Mouse (Mus musculus) limb, embryonic 12.5 days (tissue): ENCODE measurements around the gene Cntnap2. TPM values are rescaled to one million over a fixed set of nuclear protein-coding genes. Genes with fewer than 3 reads are reported as not detected.

Source experiments
- ATAC-seq: fragments of 200-750 bp; cut with Nextera tagmentation; 2 replicates; pipeline ENCODE4 v1.8.0; 2017; ENCODE audit warnings: low read depth, moderate TSS enrichment; ENCODE audit not compliant: insufficient number of reproducible peaks, insufficient read depth, low FRiP score, low TSS enrichment
- H3K27ac ChIP-seq: fragments of 300-500 bp; sonication (generic); 2 replicates; pipeline ENCODE4 v1.5.1; 2016; ENCODE audit warnings: mild to moderate bottlenecking, moderate library complexity
- H3K27me3 ChIP-seq: fragments of 300-500 bp; sonication (generic); 2 replicates; pipeline ENCODE4 v1.6.1; 2016; ENCODE audit warnings: mild to moderate bottlenecking, moderate library complexity
- H3K36me3 ChIP-seq: fragments of 300-500 bp; sonication (generic); 2 replicates; pipeline ENCODE4 v1.6.1; 2016; ENCODE audit warnings: mild to moderate bottlenecking, moderate library complexity
- H3K4me1 ChIP-seq: fragments of 300-500 bp; sonication (generic); replicated peaks from 2 replicates; pipeline ENCODE4 v1.6.1; 2016
- H3K4me2 ChIP-seq: fragments of 300-500 bp; sonication (generic); 2 replicates; pipeline ENCODE4 v1.6.1; 2016; ENCODE audit warnings: mild to moderate bottlenecking, moderate library complexity
- H3K4me3 ChIP-seq: fragments of 300-500 bp; sonication (generic); replicated peaks from 2 replicates; pipeline ENCODE4 v1.5.1; 2016; ENCODE audit warnings: mild to moderate bottlenecking
- H3K9ac ChIP-seq: fragments of 300-500 bp; sonication (generic); replicated peaks from 2 replicates; pipeline ENCODE4 v1.6.1; 2016; ENCODE audit warnings: mild to moderate bottlenecking, moderate library complexity
- H3K9me3 ChIP-seq: fragments of 300-500 bp; sonication (generic); 2 replicates; pipeline ENCODE4 v1.6.1; 2016; ENCODE audit warnings: mild to moderate bottlenecking, moderate library complexity
- WGBS: fragments of 180-500 bp; shearing (Covaris S2); methylation state at CpG from one replicate; pipeline ENCODE4 v1.1.7; 2016; 5-methylcytosine and 5-hydroxymethylcytosine counted together
- polyA plus RNA-seq: library from polyadenylated mRNA; unstranded; fragments of >200 nt; fragmentation: Nextera tagmentation; extraction: Ambion mirVana; gene quantifications from 2 replicates; pipeline ENCODE4 v1.2.1, GENCODE M21; 2016

Cntnap2 gene
- polyA plus RNA-seq, 1 experiment from 2014 or later = 1.6 TPM

DNA sequence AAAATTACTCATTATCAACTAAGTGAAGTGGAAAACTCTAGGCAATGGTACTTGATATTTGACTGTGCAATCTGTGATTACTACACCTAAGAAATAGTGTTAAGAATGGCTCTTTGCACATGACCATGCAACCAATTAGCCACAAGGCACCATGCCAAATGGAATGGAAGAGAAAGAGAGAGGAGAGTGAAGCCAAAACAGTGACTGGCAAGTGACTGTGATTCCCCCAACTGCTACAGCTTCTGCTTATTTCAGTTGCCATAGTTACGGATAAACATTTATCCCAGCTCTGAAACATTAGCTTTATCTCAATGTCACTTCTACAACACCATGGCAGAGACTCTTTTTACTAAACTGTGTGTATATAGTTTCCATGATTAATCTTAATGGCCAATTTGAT is 1303.0 kb downstream of the Cntnap2 start:
- H3K4me2 ChIP-seq = no peak overlapping the region
- H3K27ac ChIP-seq = no peak overlapping the region
- H3K4me3 ChIP-seq = no peak overlapping the region
- H3K9me3 ChIP-seq = no peaks in the 10 kb centered on the region
- H3K4me1 ChIP-seq = no peaks in the 10 kb centered on the region
- H3K36me3 ChIP-seq = no peaks in the 10 kb centered on the region
- no peak for ATAC-seq
- H3K27me3 ChIP-seq = no peaks in the 10 kb centered on the region
- H3K9ac ChIP-seq = no peak overlapping the region
- 93% methylated on average over 1 of the region's 1 CpGs for WGBS

DNA sequence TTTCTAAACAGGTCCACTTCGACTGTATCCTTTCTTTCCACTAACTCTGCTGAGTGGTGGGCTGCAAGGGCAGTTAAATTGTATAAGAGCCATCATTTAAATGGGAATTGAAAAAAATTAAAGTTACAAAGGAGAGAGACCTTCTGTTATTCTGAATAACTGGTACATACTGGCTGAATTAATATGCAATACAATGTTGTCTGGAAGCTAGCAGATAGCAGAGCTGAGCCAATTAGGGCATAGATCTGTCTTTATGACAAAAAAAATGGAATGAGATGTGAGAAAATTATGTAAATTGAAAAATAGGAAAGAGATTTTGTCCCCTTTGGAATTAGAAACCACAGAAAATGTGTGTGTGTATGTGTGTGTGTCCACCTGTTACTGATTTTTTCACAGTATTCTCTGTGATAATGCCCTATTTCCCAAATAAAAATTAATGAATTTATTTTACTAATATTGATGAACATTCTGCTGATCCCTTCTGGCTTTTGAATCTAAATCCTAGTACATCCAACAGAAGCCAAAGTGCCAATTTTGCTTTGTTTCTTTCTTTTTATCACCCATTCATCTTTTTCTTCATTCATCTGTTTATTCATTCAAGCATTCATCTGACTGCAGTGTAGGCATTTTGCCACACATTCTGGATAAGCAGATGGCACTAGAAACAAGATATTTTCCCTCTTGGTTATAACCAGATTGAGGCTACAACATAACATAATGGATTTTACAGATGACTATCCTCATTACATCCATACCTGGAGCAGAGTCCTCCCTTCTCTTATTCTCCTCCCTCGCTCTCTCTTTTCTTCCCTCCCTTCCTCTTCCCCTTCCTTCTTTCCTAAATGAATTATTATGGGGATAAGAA is 1339.8 kb downstream of the Cntnap2 start:
- no peak overlapping the region for H3K4me2 ChIP-seq
- H3K27me3 ChIP-seq = no peaks in the 10 kb centered on the region
- no peaks in the 10 kb centered on the region for H3K36me3 ChIP-seq
- H3K4me3 ChIP-seq = no peak overlapping the region
- 71% methylated on average over 2 of the region's 2 CpGs for WGBS
- H3K9me3 ChIP-seq = no peaks in the 10 kb centered on the region
- no peak for ATAC-seq
- H3K4me1 ChIP-seq = no peaks in the 10 kb centered on the region
- H3K27ac ChIP-seq = no peak overlapping the region
- no peak overlapping the region for H3K9ac ChIP-seq

DNA sequence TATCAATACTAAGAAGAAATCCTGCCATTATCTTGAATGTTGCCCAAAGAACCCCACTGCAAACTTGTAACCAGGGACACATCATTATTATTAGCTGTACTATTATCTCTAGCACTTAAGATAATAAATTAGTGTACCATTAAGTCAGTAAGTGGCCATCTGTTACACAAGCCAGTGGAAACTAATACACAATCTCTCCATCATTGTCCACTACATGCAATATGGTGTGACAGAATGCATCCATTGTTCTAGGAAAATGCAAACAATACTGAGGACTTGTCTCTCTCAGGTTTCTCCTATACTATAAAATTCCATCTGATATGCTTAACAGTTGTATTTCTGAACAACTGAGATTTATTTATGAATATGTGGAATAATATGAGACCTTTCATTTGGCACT is 1355.0 kb downstream of the Cntnap2 start:
- Histone ChIP-seq H3K27me3 (no peaks in the 10 kb centered on the region), H3K4me2 (no peak overlapping the region), H3K27ac (no peak overlapping the region), H3K4me1 (no peaks in the 10 kb centered on the region), H3K4me3 (no peak overlapping the region), H3K9ac (no peak overlapping the region), H3K9me3 (no peaks in the 10 kb centered on the region), H3K36me3 (no peaks in the 10 kb centered on the region)
- no peak for ATAC-seq

DNA sequence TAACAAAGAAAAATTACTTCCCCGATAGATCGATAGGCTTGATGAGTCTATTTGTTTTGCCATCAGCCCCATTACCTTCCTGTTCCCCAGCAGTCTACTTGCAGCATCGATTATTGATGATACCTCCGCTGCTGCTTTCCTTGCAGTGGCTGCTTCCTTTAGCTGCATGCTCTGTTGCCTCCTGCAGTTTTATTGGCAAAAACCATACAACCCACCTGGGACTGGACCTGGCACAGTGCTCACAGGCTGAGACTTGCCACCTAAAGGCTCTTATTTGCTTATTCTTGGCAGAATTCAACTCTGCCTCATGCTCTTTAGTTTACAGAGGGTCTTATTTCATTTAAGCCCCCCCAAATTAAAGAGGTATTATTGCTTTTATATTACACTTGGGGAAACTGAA is 1355.4 kb downstream of the Cntnap2 start:
- no peak overlapping the region for H3K4me2 ChIP-seq
- H3K27me3 ChIP-seq = no peaks in the 10 kb centered on the region
- no peak overlapping the region for H3K4me3 ChIP-seq
- no peaks in the 10 kb centered on the region for H3K4me1 ChIP-seq
- WGBS = 85% methylated on average over 4 of the region's 4 CpGs
- no peak overlapping the region for H3K9ac ChIP-seq
- no peak overlapping the region for H3K27ac ChIP-seq
- H3K9me3 ChIP-seq = no peaks in the 10 kb centered on the region
- H3K36me3 ChIP-seq = no peaks in the 10 kb centered on the region
- no peak for ATAC-seq

DNA sequence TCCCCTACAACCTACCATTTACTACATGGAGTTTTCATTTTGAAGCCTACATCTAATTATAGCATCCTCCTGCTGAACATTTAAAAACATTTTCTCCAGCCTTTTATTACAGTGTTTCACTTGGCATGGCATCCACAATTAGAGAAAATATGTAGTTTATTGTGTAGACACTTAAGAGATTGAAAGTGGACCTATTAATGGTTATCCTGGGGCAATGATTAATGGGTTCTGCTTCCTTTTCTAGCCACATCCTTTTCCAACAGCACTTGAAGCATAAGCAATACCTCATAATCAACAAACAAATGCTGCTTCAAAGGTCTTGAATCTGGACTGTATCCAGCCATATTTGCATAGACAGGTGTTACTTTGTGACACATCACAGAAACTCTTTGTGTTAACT is 1360.7 kb downstream of the Cntnap2 start:
- H3K36me3 ChIP-seq = no peaks in the 10 kb centered on the region
- H3K4me2 ChIP-seq = no peak overlapping the region
- H3K27me3 ChIP-seq = no peaks in the 10 kb centered on the region
- no peak overlapping the region for H3K27ac ChIP-seq
- H3K9me3 ChIP-seq = no peaks in the 10 kb centered on the region
- ATAC-seq = no peak
- no peaks in the 10 kb centered on the region for H3K4me1 ChIP-seq
- H3K4me3 ChIP-seq = no peak overlapping the region
- no peak overlapping the region for H3K9ac ChIP-seq

DNA sequence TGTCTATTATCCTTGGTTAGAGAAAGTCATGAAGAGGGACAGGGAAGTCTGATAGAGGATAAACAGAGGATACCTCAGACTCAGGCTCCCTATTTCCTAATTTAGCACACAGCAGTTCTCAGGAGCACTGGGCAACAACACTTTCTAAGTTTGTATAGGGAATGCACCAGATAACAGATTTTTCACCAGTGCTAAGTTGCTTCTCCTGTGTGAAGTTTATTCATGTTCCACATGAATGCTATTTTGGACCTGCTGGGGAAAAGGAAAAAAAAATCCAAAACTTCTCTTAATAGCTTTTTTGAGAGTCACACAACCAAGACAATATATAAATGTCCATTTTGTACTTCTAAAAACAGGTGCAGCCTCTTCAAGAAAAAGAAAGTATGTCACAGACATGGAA is 1361.2 kb downstream of the Cntnap2 start:
- no peaks in the 10 kb centered on the region for H3K27me3 ChIP-seq
- no peaks in the 10 kb centered on the region for H3K36me3 ChIP-seq
- no peak overlapping the region for H3K4me3 ChIP-seq
- H3K4me1 ChIP-seq = no peaks in the 10 kb centered on the region
- no peak overlapping the region for H3K27ac ChIP-seq
- no peak overlapping the region for H3K4me2 ChIP-seq
- no peak for ATAC-seq
- no peaks in the 10 kb centered on the region for H3K9me3 ChIP-seq
- H3K9ac ChIP-seq = no peak overlapping the region

DNA sequence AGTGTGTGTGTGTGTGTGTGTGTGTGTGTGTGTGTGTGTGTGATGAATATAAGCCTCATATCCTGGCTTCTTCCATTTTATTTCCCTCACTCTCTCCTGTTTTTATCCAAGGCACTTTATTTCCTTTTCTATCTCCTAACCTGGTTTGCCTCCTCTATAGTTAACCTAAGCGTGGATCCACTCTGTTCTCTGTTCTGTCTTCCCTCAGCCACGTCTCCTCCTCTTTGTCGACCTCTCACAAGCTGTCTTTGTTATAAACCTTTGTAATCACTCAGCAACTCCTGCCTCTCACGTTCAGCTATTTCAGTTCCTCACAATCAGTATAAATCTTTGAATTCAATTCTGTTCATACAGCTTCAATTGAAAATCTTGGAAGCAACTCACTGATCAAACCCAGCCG is 1369.1 kb downstream of the Cntnap2 start:
- H3K9ac ChIP-seq = no peak overlapping the region
- H3K4me2 ChIP-seq = no peak overlapping the region
- no peaks in the 10 kb centered on the region for H3K36me3 ChIP-seq
- H3K4me1 ChIP-seq = no peaks in the 10 kb centered on the region
- 73% methylated on average over 5 of the region's 5 CpGs for WGBS
- no peak overlapping the region for H3K4me3 ChIP-seq
- H3K27ac ChIP-seq = no peak overlapping the region
- no peaks in the 10 kb centered on the region for H3K27me3 ChIP-seq
- H3K9me3 ChIP-seq = no peaks in the 10 kb centered on the region
- ATAC-seq = no peak

DNA sequence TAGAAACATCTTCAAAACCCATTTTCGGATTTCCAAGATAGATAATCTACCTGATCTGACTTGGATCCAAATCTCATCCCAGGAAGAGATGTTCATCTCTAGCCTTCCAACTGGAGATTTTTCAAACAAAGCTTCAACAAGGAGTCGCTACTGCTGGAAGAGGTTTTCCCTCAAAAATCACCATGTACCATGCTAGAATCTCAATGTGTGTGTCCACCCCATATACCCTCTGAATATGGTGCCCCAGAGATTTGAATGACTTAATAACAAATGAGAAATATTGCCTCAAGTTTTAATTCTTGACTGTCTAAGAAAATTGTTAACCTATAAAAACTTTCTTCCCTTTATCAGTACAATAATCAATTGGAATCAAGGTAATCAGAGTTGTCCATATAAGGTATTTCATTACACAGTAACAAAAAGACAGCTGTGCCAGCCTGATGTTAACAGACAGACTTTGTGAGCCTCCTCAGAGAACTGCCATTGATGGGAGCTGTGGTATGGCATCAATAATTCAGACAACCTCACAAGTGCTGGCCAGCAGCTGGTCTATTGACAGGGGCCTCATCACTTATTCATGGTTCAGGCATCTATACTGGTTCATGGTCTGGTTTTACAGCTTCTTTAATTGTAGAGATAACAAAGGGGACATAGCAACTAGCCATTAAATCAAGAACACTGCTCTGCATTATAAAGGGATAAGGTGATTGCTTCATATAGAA is 1391.9 kb downstream of the Cntnap2 start:
- Histone ChIP-seq H3K36me3 (no peaks in the 10 kb centered on the region), H3K4me3 (no peak overlapping the region), H3K4me2 (no peak overlapping the region), H3K4me1 (no peaks in the 10 kb centered on the region), H3K27ac (no peak overlapping the region), H3K27me3 (no peaks in the 10 kb centered on the region), H3K9ac (no peak overlapping the region), H3K9me3 (no peaks in the 10 kb centered on the region)
- no peak for ATAC-seq
- 90% methylated on average over 2 of the region's 2 CpGs for WGBS

DNA sequence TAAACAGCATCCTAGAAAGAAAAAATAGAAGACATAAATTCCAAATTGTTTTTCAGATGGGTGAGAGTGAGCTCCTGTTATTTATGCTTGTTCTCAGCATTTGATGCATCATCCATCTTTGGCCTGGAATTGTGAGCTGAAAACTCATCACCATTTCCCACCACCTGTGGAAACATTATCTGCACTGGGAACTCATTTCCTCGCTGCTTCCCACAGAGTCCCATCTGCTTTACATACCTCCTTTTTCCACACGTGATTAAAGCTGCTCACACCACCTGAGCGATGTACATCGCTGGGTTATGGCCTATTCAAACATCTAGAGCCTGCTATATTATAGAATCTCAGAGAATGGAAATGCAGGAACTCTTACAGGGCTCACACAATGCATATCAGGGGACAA is 1413.5 kb downstream of the Cntnap2 start:
- no peaks in the 10 kb centered on the region for H3K27me3 ChIP-seq
- H3K4me2 ChIP-seq = no peak overlapping the region
- H3K27ac ChIP-seq = no peak overlapping the region
- no peaks in the 10 kb centered on the region for H3K36me3 ChIP-seq
- H3K4me1 ChIP-seq = no peaks in the 10 kb centered on the region
- WGBS = 70% methylated on average over 4 of the region's 4 CpGs
- H3K4me3 ChIP-seq = no peak overlapping the region
- no peak for ATAC-seq
- H3K9me3 ChIP-seq = no peaks in the 10 kb centered on the region
- H3K9ac ChIP-seq = no peak overlapping the region

DNA sequence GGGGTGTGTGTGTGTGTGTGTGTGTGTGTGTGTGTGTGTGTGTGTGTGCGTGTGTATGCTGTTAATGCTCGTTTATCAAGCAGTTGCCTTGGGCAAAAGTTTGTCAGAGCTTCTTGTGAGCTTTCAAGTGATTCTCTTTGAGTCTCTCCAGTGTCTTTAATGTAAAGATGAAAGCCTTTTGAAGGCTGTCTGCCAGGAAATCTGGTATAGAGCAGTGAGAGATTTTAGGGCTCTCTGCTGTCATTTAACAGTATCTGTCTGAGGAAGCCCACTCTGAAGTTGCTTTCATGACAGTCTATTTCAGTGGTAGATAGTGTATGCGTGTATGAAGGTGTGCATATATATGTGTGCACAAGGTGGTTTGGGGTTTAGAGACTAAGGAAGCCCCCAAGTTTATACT is 1425.2 kb downstream of the Cntnap2 start:
- Histone ChIP-seq H3K27me3 (peaks cover 6% of the 10 kb centered on the region; the same call in 1 of the 2 replicates), H3K4me3 (no peak overlapping the region), H3K9me3 (no peaks in the 10 kb centered on the region), H3K36me3 (no peaks in the 10 kb centered on the region), H3K9ac (no peak overlapping the region), H3K4me1 (no peaks in the 10 kb centered on the region), H3K27ac (no peak overlapping the region), H3K4me2 (no peak overlapping the region)
- WGBS = 48% methylated on average over 3 of the region's 3 CpGs
- ATAC-seq = no peak

DNA sequence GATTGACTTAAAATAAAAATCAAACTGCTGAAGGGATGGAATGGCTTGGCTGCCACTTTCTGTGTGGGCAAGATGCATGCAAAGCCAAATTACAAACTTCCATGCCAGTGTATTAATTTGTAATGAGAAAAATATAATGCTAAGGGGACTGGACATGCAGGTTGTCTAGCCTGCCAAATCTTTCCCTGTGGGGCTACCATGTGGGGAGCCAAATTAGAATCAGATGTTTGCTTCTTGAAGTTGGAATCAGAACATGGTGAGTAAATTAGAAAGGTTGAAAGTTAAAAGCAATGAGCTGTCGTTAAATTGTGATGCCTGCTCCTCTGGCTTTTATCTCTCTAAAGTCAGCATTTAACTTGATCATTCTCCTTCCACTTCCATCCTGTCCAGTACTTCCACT is 1443.6 kb downstream of the Cntnap2 start:
- H3K36me3 ChIP-seq = no peaks in the 10 kb centered on the region
- 18% methylated on average over 1 of the region's 1 CpGs for WGBS
- no peak overlapping the region for H3K4me2 ChIP-seq
- peaks cover 7% of the 10 kb centered on the region; the same call in 1 of the 2 replicates for H3K4me1 ChIP-seq
- no peak for ATAC-seq
- H3K4me3 ChIP-seq = no peak overlapping the region
- H3K27me3 ChIP-seq = peaks cover 3% of the 10 kb centered on the region; the same call in 1 of the 2 replicates
- no peaks in the 10 kb centered on the region for H3K9me3 ChIP-seq
- no peak overlapping the region for H3K27ac ChIP-seq
- no peak overlapping the region for H3K9ac ChIP-seq

DNA sequence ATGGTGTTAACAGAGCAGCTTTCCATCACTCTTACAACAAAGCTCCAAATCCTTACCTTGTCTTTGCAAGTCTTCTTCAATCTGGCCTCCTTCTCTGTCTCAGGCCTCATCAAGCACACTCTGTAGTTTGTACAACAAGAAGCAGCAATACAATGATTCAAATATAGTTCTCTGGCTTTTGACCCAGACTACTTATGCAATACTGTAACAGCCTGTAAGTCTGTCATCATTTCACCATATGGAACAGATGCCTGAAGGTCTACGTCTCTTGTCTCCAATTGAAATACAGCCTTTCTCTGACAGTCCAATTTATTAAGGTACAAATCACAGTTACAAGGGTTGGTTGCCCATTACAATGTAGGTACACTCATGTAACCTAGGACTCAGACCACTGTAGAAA is 1453.7 kb downstream of the Cntnap2 start:
- 63% methylated on average over 1 of the region's 1 CpGs for WGBS
- Histone ChIP-seq H3K9ac (no peak overlapping the region), H3K4me2 (no peak overlapping the region), H3K4me1 (no peaks in the 10 kb centered on the region), H3K9me3 (no peaks in the 10 kb centered on the region), H3K27ac (no peak overlapping the region), H3K4me3 (no peak overlapping the region), H3K27me3 (no peaks in the 10 kb centered on the region), H3K36me3 (no peaks in the 10 kb centered on the region)
- no peak for ATAC-seq
